Mouse (Mus musculus): ENCODE measurements around the gene Ifi209. TPM values are rescaled to one million over a fixed set of nuclear protein-coding genes. Genes with fewer than 3 reads are reported as not detected.
"Not testable (repeated sequence)": the region's sequence is repeated elsewhere in the genome, so short reads cannot be mapped to it uniquely, and the experiment has no call there.

Ifi209 gene
- 0.04 and 0.05 TPM in 2 replicates for polyA plus RNA-seq (2012; rRNA removed)

DNA sequence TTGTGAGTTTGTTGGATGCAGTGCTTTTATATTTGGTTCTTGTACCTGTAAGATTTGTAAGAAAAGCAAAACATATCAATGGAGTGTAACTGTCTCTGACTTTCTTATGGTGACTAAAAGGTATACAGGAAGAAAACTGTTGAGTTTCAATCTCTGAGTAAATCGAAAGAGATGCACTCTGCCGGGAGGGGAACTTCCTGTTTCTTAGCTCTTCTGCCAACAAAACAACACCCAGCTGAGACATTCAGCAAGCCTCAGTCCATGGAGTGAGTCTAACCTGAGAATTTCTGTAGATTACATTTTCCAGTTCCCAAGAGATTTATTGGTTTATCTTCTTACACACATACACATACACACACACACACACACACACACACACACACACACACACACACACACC is at the start of gene Ifi209:
Gene Ifi209 (plus strand): TSS at position 296 of the 400 bp plus-strand sequence.
- not testable (repeated sequence) for DNase-seq (ENCODE audit: low read depth)

GRCm38 (mm10) chr1:173589698-173590097 is 41.0 kb upstream of the Ifi209 start:
- not testable (repeated sequence) for DNase-seq (ENCODE audit: low read depth)

- not testable (repeated sequence) for DNase-seq (ENCODE audit: low read depth)
These were observed 31.8 kb upstream of the Ifi209 start, which contains the start of gene Ifi213 for GRCm38 (mm10) chr1:173598838-173599494. TSS of gene Ifi213 (minus strand) at chr1:173599274.

GRCm38 (mm10) chr1:173610291-173610690 is 20.4 kb upstream of the Ifi209 start:
- DNase-seq (ENCODE audit: low read depth), result peak; percentile 37

GRCm38 (mm10) chr1:173622216-173622615 is 8.5 kb upstream of the Ifi209 start:
- not testable (repeated sequence) for DNase-seq (ENCODE audit: low read depth)

- TF ChIP-seq POLR2A (IDR thresholded peaks at IDR 0.05; ENCODE audit: borderline replicate concordance, extremely low read depth, insufficient read depth, insufficient read length, poor library complexity, severe bottlenecking), result no peak
- no peak for TF ChIP-seq CTCF (IDR thresholded peaks at IDR 0.05; ENCODE audit: borderline replicate concordance, extremely low read depth, insufficient read depth, insufficient read length)
- DNase-seq (ENCODE audit: low read depth), result no peak
These were observed 6.7 kb upstream of the Ifi209 start for GRCm38 (mm10) chr1:173624052-173624451.

DNA sequence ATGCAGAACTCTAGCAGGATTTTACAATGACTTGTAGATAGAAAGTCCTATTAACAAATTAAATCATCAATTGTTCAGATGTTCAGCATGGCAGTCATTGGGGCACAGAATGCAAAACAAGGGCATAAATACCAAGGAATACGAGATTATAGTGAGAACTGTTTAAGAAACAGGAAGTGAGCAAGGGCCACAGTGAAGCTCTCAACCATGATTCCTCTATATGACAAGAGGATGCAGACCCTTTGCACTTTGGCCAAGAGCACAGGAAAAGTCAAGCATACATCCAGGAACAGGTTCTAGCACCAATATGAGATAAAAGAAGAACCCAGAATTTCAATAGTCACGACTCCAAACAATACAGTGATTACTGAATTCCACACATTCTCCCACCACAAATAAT is 4.0 kb upstream of the Ifi209 start:
- TF ChIP-seq POLR2A (IDR thresholded peaks at IDR 0.05; ENCODE audit: borderline replicate concordance, extremely low read depth, insufficient read depth, insufficient read length, poor library complexity, severe bottlenecking), result no peak
- TF ChIP-seq CTCF (IDR thresholded peaks at IDR 0.05; ENCODE audit: borderline replicate concordance, extremely low read depth, insufficient read depth, insufficient read length), result no peak

GRCm38 (mm10) chr1:173633969-173634645 is 3.4 kb downstream of the Ifi209 start:
- TF ChIP-seq CTCF (IDR thresholded peaks at IDR 0.05; ENCODE audit: borderline replicate concordance, extremely low read depth, insufficient read depth, insufficient read length) (no peak), POLR2A (IDR thresholded peaks at IDR 0.05; ENCODE audit: borderline replicate concordance, extremely low read depth, insufficient read depth, insufficient read length, poor library complexity, severe bottlenecking) (no peak)

More for the DNA sequence above, 4.0 kb upstream of the Ifi209 start:
- no peak for DNase-seq (ENCODE audit: low read depth)

DNA sequence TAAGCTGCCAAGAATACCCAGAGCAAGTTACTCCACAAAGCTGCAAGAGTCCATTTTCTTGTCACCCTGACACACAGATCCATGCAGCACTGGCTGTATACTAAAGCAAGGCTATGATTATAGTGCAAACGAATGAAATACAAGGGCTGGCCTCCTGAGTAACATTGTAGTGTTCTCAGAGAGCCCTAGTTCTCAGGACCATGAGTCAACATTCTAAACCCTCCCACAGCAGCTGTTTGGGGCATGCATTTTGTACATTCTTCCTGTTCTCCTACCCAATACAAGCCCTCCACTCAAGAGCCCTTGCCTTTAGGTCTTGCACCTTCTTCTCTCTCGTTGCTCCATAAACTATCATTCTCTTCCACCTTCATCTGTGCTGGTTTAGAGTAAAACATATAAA is 14.7 kb downstream of the Ifi209 start:
- DNase-seq (ENCODE audit: low read depth), result no peak
- TF ChIP-seq CTCF (IDR thresholded peaks at IDR 0.05; ENCODE audit: borderline replicate concordance, extremely low read depth, insufficient read depth, insufficient read length) (no peak), POLR2A (IDR thresholded peaks at IDR 0.05; ENCODE audit: borderline replicate concordance, extremely low read depth, insufficient read depth, insufficient read length, poor library complexity, severe bottlenecking) (no peak)

More at GRCm38 (mm10) chr1:173633969-173634645, 3.4 kb downstream of the Ifi209 start:
- no peak for DNase-seq (ENCODE audit: low read depth)

GRCm38 (mm10) chr1:173657973-173658372 is 27.3 kb downstream of the Ifi209 start:
- TF ChIP-seq POLR2A (IDR thresholded peaks at IDR 0.05; ENCODE audit: borderline replicate concordance, extremely low read depth, insufficient read depth, insufficient read length, poor library complexity, severe bottlenecking) (no peak), CTCF (IDR thresholded peaks at IDR 0.05; ENCODE audit: borderline replicate concordance, extremely low read depth, insufficient read depth, insufficient read length) (no peak)
- no peak for DNase-seq (ENCODE audit: low read depth)

GRCm38 (mm10) chr1:173673458-173674097 is 42.9 kb downstream of the Ifi209 start, which contains the start of gene Ifi208:
TSS of gene Ifi208 (plus strand) at chr1:173673675.
- DNase-seq (ENCODE audit: low read depth), result not testable (repeated sequence)

DNA sequence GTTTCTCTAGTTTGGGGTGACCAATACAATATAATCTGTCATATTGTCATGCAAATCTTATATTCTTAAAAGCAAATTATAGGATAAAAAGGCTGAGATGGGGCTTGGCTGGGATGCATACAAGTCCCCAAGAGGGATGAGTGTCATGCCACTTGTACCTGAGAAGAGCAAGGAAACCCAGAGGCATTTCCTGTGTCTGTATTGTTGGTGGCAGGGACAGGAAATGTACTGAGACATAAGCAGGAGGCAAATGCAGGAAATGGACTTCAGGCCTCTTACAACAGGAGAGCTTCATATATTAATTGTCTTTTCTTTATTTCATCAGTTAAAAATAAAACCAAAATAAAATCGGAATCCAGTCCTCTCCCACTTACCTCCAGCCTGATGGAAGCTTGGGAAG is 47.9 kb downstream of the Ifi209 start:
- DNase-seq (ENCODE audit: low read depth), result not testable (repeated sequence)

DNA sequence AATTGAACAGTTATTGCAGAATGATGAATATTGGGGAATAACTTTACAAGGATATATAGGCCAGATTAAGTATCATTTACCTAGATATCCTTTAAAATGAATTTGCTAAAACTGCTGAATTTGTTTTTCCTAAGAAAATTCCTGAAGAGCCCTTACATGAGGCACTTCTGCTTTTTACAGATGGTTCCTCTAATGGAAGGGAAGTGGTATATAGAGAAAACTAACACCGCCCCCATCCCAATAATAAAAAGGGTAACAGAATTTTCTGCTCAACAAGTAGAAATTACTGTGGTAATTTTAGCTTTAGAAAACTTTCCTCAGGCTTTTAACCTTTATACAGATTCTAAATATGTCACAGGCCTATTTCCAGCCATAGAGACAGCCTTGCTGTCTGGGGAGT is 63.6 kb downstream of the Ifi209 start:
- TF ChIP-seq POLR2A (IDR thresholded peaks at IDR 0.05; ENCODE audit: borderline replicate concordance, extremely low read depth, insufficient read depth, insufficient read length, poor library complexity, severe bottlenecking) (no peak), CTCF (IDR thresholded peaks at IDR 0.05; ENCODE audit: borderline replicate concordance, extremely low read depth, insufficient read depth, insufficient read length) (no peak)
- no peak for DNase-seq (ENCODE audit: low read depth)

Other genes with a start within 250 kb of the Ifi209 start
- 0.05 TPM in 1 of 2 replicates, not detected in the other for gene Ifi206, start 139.9 kb upstream of the Ifi209 start, polyA plus RNA-seq (2012; rRNA removed)
- gene Ifi214, start 95.0 kb upstream of the Ifi209 start, polyA plus RNA-seq (2012; rRNA removed), result not detected in 2 replicates
- 0.05 TPM in 1 of 2 replicates, not detected in the other for gene Ifi213, start 31.6 kb upstream of the Ifi209 start, polyA plus RNA-seq (2012; rRNA removed)
- not detected in 2 replicates for gene Ifi208, start 42.8 kb downstream of the Ifi209 start, polyA plus RNA-seq (2012; rRNA removed)
- gene Ifi207, start 110.8 kb downstream of the Ifi209 start, polyA plus RNA-seq (2012; rRNA removed), result 0.74 and 0.94 TPM in 2 replicates
- 0.28 and 0.63 TPM in 2 replicates for gene Ifi204, start 136.0 kb downstream of the Ifi209 start, polyA plus RNA-seq (2012; rRNA removed)

Measured in brain, embryonic 14.5 days (tissue).